Mouse (Mus musculus): ENCODE data around the gene Trp53tg5.

The Trp53tg5 gene

GRCm38 (mm10) chr2:164449341-164450042 is 24.0 kb downstream of the Trp53tg5 start:
- DNase-seq (ENCODE audit: low spot score), result no peak

- no peak for DNase-seq (ENCODE audit: low spot score)
Observed at GRCm38 (mm10) chr2:164448921-164449320, 24.6 kb downstream of the Trp53tg5 start.

GRCm38 (mm10) chr2:164448140-164448539 is 25.4 kb downstream of the Trp53tg5 start:
- DNase-seq (ENCODE audit: low spot score), result no peak

GRCm38 (mm10) chr2:164446086-164446469 is 27.4 kb downstream of the Trp53tg5 start:
- no peak for DNase-seq (ENCODE audit: low spot score)

GRCm38 (mm10) chr2:164445399-164446085 is 28.0 kb downstream of the Trp53tg5 start:
- DNase-seq (ENCODE audit: low spot score), result no peak

GRCm38 (mm10) chr2:164444701-164445100 is 28.8 kb downstream of the Trp53tg5 start:
- DNase-seq (ENCODE audit: low spot score), result no peak

GRCm38 (mm10) chr2:164443460-164444000 is 30.0 kb downstream of the Trp53tg5 start, which contains the start of gene Sdc4:
Gene Sdc4, minus strand, starts transcription at chr2:164443887.
- DNase-seq (ENCODE audit: low spot score), result no peak

- no peak for DNase-seq (ENCODE audit: low spot score)
Observed at GRCm38 (mm10) chr2:164443051-164443437, 30.5 kb downstream of the Trp53tg5 start.

- DNase-seq (ENCODE audit: low spot score), result no peak
Observed at GRCm38 (mm10) chr2:164442315-164443050, 31.0 kb downstream of the Trp53tg5 start.

- DNase-seq (ENCODE audit: low spot score), result no peak
Observed at GRCm38 (mm10) chr2:164441731-164442130, 31.8 kb downstream of the Trp53tg5 start.

GRCm38 (mm10) chr2:164441155-164441554 is 32.4 kb downstream of the Trp53tg5 start:
- no peak for DNase-seq (ENCODE audit: low spot score)

- DNase-seq (ENCODE audit: low spot score), result no peak
Observed at GRCm38 (mm10) chr2:164440314-164440713, 33.2 kb downstream of the Trp53tg5 start.

- DNase-seq (ENCODE audit: low spot score), result no peak
Observed at GRCm38 (mm10) chr2:164439001-164439421, 34.5 kb downstream of the Trp53tg5 start.

GRCm38 (mm10) chr2:164438257-164438656 is 35.3 kb downstream of the Trp53tg5 start:
- DNase-seq (ENCODE audit: low spot score), result no peak

- no peak for DNase-seq (ENCODE audit: low spot score)
Observed at GRCm38 (mm10) chr2:164437710-164438109, 35.8 kb downstream of the Trp53tg5 start.

- DNase-seq (ENCODE audit: low spot score), result no peak
Observed at GRCm38 (mm10) chr2:164436961-164437360, 36.6 kb downstream of the Trp53tg5 start.

GRCm38 (mm10) chr2:164436215-164436913 is 37.2 kb downstream of the Trp53tg5 start:
- no peak for DNase-seq (ENCODE audit: low spot score)

GRCm38 (mm10) chr2:164435216-164436090 is 38.1 kb downstream of the Trp53tg5 start:
- DNase-seq (ENCODE audit: low spot score), result no peak

GRCm38 (mm10) chr2:164434681-164435080 is 38.8 kb downstream of the Trp53tg5 start:
- DNase-seq (ENCODE audit: low spot score), result no peak

GRCm38 (mm10) chr2:164433278-164433895 is 40.1 kb downstream of the Trp53tg5 start:
- DNase-seq (ENCODE audit: low spot score), result no peak

Data from left cerebral cortex, adult 11 months (tissue).